Mouse (Mus musculus) heart, embryonic 14.5 days (tissue): ENCODE measurements around the gene Cnih2. TPM values are rescaled to one million over a fixed set of nuclear protein-coding genes. Genes with fewer than 3 reads are reported as not detected.
"Not testable (repeated sequence)": the region's sequence is repeated elsewhere in the genome, so short reads cannot be mapped to it uniquely, and the experiment has no call there.

ENCODE experiments used
- ATAC-seq: fragments of 200-750 bp; cut with Nextera tagmentation; 2 replicates; pipeline ENCODE4 v1.8.0; 2017; ENCODE audit warnings: low read depth, moderate TSS enrichment; ENCODE audit not compliant: insufficient number of reproducible peaks, insufficient read depth, low FRiP score
- H3K27ac ChIP-seq, 2 experiments: fragments of 200-500 bp in 1 of 2; fragments of 300-500 bp in 1 of 2; sonication (generic) in 1 of 2; replicated peaks in 1 of 2; 2 replicates each; pipeline ENCODE4 v1.5.1; 2012 to 2014; ENCODE audit warnings: low read depth in 2 of 2, low read length in 2 of 2, control low read depth in 1 of 2, mild to moderate bottlenecking in 1 of 2, mixed read lengths in 1 of 2; ENCODE audit not compliant: control insufficient read depth in 1 of 2, insufficient read depth in 1 of 2
- H3K27me3 ChIP-seq: fragments of 300-500 bp; sonication (generic); 2 replicates; pipeline ENCODE4 v1.6.1; 2014; ENCODE audit warnings: mild to moderate bottlenecking, low read length, control low read depth; ENCODE audit not compliant: control insufficient read depth, insufficient read depth
- H3K36me3 ChIP-seq: fragments of 300-500 bp; sonication (generic); 2 replicates; pipeline ENCODE4 v1.6.1; 2014; ENCODE audit warnings: mild to moderate bottlenecking, control low read depth, low read length, mixed read lengths; ENCODE audit not compliant: control insufficient read depth, insufficient read depth
- H3K4me1 ChIP-seq, 2 experiments: fragments of 200-500 bp in 1 of 2; fragments of 300-500 bp in 1 of 2; sonication (generic) in 1 of 2; 2 replicates each; pipeline ENCODE4 v1.6.1; 2012 to 2014; ENCODE audit warnings: low read length in 2 of 2, control low read depth in 1 of 2, mixed read lengths in 1 of 2; ENCODE audit not compliant: control insufficient read depth in 2 of 2, insufficient read depth in 2 of 2
- H3K4me2 ChIP-seq: fragments of 300-500 bp; sonication (generic); 2 replicates; pipeline ENCODE4 v1.6.1; 2014; ENCODE audit warnings: mild to moderate bottlenecking, low read length
- H3K4me3 ChIP-seq, 2 experiments: fragments of 200-500 bp in 1 of 2; fragments of 300-500 bp in 1 of 2; sonication (generic) in 1 of 2; 2 replicates each; pipeline ENCODE4 v1.5.1; 2012 to 2014; ENCODE audit warnings: low read length in 2 of 2, mild to moderate bottlenecking in 2 of 2, control low read depth in 1 of 2, low read depth in 1 of 2, moderate library complexity in 1 of 2; ENCODE audit not compliant: control insufficient read depth in 1 of 2, insufficient read depth in 1 of 2
- H3K9ac ChIP-seq: fragments of 300-500 bp; sonication (generic); 2 replicates; pipeline ENCODE4 v1.6.1; 2014; ENCODE audit warnings: mild to moderate bottlenecking, low read length
- H3K9me3 ChIP-seq: fragments of 300-500 bp; sonication (generic); 2 replicates; pipeline ENCODE4 v1.6.1; 2016; ENCODE audit warnings: low read length, control low read depth; ENCODE audit not compliant: control insufficient read depth
- WGBS: fragments of 180-500 bp; shearing (Covaris S2); extraction: QIAGEN DNeasy Blood & Tissue Kit; methylation state at CpG from one replicate; pipeline ENCODE4 v1.1.7; 2014; 5-methylcytosine and 5-hydroxymethylcytosine counted together
- polyA plus RNA-seq: library from polyadenylated mRNA; unstranded; fragments of >200 nt; fragmentation: Nextera tagmentation; extraction: Ambion mirVana; gene quantifications from 2 replicates; pipeline ENCODE4 v1.2.1, GENCODE M21; 2014

The Cnih2 gene
- polyA plus RNA-seq, 1 experiment from 2014 or later: 5.4 TPM

DNA sequence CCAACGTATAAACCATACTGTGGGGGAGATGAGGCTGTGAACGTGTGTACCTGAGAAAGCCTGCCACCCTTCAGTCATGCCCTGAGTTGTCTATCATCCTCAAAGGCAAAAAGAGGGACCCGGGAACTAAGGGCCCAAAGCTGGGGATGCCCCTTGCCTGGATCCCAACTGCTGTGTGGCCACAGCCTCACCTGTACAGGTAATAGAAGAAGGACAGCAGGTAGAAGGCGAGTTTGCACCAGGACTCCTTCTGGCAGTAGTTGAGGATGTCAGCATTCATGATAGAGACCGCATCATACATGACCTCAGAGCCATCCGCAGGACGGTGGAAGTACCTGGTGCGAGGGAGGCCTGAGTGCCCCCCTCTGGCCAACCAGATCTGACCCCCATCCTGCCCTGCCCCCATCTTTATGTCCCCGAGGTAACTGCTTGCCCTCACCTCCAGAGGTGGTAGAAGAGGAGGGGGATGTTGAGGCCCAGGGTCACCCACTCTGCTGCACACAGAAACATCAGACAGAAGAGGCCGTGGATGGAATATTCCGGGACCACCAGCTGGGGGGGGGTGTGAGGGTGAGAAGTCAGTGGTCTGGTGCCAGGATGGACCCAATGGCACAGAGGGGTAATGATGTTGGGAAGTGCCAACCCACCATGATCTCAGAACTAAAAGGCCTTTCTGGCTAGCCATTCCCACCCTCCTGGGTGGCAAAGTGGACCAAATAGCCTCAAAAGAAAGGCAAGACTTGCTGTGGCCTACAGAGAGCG, 4.7 kb downstream of the Cnih2 start:
- Histone ChIP-seq H3K4me3 (no peak overlapping the region), H3K36me3 (peaks cover 39% of the 10 kb centered on the region), H3K4me1 (peaks cover 11 to 39% of the 10 kb centered on the region in 2 experiments), H3K27me3 (0 out of 2 replicates have a peak, but pooled peaks cover 3% of the 10 kb centered on the region), H3K4me2 (no peak overlapping the region), H3K9me3 (no peaks in the 10 kb centered on the region), H3K9ac (no peak overlapping the region), H3K27ac (no peak overlapping the region)
- WGBS: 73% methylated on average over 12 of the region's 12 CpGs
- ATAC-seq: no peak

DNA sequence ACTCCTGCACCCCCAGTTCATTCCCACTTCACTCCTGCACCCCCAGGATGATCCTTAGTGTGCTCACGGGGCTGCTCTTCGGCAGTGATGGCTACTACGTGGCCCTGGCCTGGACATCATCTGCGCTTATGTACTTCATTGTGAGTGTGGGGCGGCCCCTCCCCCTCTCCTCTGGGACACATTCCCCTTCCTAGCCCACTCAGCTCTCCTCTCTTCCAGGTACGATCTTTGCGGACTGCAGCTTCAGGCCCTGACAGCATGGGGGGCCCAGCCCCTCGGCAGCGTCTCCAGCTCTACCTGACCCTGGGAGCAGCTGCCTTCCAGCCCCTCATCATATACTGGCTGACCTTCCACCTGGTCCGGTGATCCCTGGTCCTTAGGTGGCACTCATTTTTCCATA, 6.2 kb downstream of the Cnih2 start:
- Histone ChIP-seq H3K4me3 (no peak overlapping the region), H3K4me1 (peaks cover 11 to 35% of the 10 kb centered on the region in 2 experiments), H3K9ac (no peak overlapping the region), H3K36me3 (peaks cover 39% of the 10 kb centered on the region), H3K27ac (no peak overlapping the region), H3K4me2 (no peak overlapping the region), H3K9me3 (no peaks in the 10 kb centered on the region), H3K27me3 (no peaks in the 10 kb centered on the region)
- ATAC-seq: no peak
- 88% methylated on average over 10 of the region's 10 CpGs for WGBS

DNA sequence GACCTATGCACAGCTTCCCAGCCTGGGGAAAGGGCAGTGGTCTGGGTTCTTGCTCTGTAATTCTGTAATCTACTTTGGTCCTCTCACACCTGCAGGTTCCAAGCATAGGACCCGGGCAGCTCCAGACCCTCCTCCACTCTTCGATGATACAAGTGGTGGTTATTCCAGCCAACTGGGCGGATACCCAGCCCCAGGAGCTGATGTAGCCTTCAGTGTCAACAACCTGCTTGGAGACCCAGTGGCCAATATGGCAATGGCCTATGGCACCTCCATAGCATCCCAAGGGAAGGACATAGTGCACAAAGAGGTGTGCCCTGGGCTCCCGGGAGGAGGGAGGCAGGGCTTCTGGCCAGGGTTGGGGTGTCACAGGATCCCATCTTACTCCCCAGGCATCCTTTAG, 9.0 kb downstream of the Cnih2 start:
- Histone ChIP-seq H3K4me1 (peaks cover 18 to 28% of the 10 kb centered on the region in 2 experiments), H3K4me2 (peak overlapping the region; percentile 74), H3K27me3 (peaks cover 20% of the 10 kb centered on the region), H3K9me3 (no peaks in the 10 kb centered on the region), H3K9ac (peak overlapping the region; percentile 85), H3K27ac (no peak overlapping the region), H3K36me3 (peaks cover 39% of the 10 kb centered on the region), H3K4me3 (peak overlapping the region; percentile 67 to 78)
- ATAC-seq: no peak
- WGBS: 91% methylated on average over 4 of the region's 4 CpGs

DNA sequence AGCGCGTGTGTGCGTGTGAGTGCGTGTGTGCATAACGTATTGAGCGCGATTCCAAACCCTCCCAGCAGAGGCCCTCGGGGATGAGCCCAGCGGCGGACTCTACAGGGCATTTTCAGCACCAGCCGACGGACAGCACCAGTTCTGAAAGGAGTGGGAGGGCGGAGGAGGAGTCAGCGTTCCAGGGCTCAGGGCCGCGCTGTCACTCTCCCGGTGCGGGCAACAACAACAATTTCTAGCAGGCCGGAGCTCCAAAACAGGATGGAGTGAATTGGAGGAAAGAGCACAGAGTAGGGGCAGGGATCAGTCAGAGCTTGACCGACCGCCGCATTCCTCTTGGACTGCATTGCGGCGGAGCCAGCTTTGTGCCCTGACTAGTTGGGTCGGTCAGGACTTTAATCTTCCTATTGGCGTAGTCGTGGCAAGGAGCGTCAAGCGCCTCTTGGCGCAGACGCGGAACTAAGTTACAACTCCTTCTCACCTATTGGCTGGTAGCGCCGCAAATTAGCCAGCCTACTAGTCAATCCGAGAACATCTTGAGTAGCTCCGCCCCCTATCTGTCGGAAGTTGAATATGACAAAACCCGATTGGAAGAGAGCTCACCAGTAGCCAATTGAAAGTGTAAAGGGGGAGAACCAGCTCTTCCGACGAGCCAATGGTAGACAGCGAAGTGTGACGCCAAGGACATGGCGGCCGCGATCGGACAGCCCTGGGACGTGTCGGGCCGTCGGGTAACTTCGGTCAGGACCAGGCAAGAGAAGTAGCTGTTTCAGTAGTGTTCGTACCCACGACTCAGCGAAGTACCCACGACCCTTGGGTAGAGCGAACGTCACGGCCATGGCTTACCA, 10.2 kb downstream of the Cnih2 start, which contains the start of gene Yif1a:
Gene Yif1a, plus strand, starts transcription at position 655 of the 845 bp plus-strand sequence.
- H3K9me3 ChIP-seq: no peaks in the 10 kb centered on the region

DNA sequence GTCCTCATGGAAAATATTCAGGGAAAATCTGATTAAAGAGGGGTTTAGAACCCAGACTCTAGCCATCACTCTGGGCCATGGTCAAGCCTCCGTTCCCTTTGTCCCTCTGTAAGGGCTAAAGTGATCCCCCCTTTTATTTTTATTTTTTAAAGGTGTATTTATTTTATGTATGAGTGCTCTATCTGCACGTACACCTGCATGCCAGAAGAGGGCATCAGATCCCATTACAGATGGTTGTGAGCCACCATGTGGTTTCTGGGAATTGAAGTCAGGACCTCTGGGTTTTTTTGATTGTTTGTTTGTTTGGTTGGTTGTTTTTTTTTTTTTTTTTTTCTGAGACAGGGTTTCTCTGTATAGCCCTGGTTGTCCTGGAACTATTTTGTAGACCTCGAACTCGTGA, 11.8 kb downstream of the Cnih2 start:
- ATAC-seq, H3K9me3 ChIP-seq, H3K9ac ChIP-seq, H3K4me3 ChIP-seq, H3K27ac ChIP-seq, H3K4me2 ChIP-seq: not testable (repeated sequence)
- WGBS: 48% methylated on average over 4 of the region's 4 CpGs
- peaks cover 48% of the 10 kb centered on the region for H3K27me3 ChIP-seq
- peaks cover 21% of the 10 kb centered on the region for H3K36me3 ChIP-seq
- H3K4me1 ChIP-seq: peaks cover 15 to 20% of the 10 kb centered on the region in 2 experiments

More for the DNA sequence above, 10.2 kb downstream of the Cnih2 start, which contains the start of gene Yif1a:
- Histone ChIP-seq H3K9ac (peak within 1 kb of the TSS; percentile 85), H3K27me3 (peaks cover 33% of the 10 kb centered on the region), H3K4me3 (peak within 1 kb of the TSS; percentile 67 to 78), H3K4me2 (peak within 1 kb of the TSS; percentile 74), H3K36me3 (peaks cover 37% of the 10 kb centered on the region), H3K27ac (peak within 1 kb of the TSS; percentile 53 to 75), H3K4me1 (peaks cover 15 to 20% of the 10 kb centered on the region in 2 experiments)
- peak; percentile 87 for ATAC-seq
- WGBS: under 1% methylated on average over 58 of the region's 58 CpGs

DNA sequence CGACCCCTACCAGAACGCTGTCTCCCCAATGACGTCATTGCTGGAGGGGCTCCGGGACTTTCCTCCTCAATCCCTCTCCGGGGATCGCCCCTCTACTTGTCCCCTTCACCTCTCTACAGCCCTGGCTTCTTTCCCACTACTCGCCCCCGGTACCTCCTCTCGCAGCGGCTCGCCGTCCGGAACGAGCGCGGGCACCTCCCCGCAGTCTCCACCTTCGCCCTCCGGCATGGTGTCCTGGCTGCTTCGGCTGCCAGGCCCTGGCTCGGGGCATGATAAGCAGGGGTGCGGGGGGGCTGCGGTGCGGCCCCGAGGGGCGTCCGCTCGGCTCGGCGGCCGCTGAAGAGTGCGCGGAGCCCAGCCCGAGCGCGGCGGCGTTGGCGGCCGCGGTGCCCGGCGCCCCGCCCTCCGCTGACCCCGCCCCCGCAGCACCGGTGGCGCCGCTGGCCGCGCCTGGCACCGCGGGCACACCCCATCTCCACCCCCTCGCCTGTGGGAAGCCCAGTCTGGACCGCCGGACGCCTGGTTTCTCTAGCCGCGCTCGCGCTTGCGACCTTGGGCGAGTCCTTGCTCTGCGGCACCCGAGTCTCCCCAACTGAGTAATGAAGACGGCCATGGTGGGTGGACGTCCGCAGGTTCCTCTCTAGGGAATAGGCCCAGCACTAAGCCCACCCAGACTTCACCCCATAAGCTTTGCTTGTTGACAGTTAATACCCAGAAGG, 13.0 kb downstream of the Cnih2 start, which contains the start of gene Tmem151a:
Gene Tmem151a, minus strand, starts transcription at position 387 of the 719 bp plus-strand sequence.
- no peaks in the 10 kb centered on the region for H3K9me3 ChIP-seq
- no peak within 1 kb of the TSS for H3K27ac ChIP-seq
- no peak for ATAC-seq
- H3K4me3 ChIP-seq: peak within 1 kb of the TSS; percentile 51 to 54
- H3K27me3 ChIP-seq: peaks cover 56% of the 10 kb centered on the region
- H3K4me2 ChIP-seq: peak within 1 kb of the TSS; percentile 89
- H3K36me3 ChIP-seq: peaks cover 9% of the 10 kb centered on the region
- under 1% methylated on average over 63 of the region's 69 CpGs for WGBS
- H3K9ac ChIP-seq: peak within 1 kb of the TSS; percentile 55; the same call in 1 of the 2 replicates
- H3K4me1 ChIP-seq: peaks cover 15 to 20% of the 10 kb centered on the region in 2 experiments

DNA sequence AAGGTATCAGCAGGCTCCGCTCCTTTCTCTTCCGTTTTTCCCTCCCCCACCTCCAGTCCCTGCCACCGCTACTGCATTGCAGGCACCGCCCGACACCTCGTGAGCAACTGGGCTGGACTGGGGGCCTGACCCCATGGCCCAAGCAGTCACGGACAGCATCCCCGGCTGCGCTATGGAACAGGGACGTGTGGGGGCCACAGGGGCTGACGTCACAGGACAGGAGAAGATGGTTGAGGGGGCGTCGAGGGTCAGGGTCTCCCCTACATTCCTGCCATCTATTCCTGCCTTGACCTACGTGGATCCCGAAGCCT, 13.5 kb downstream of the Cnih2 start:
- Histone ChIP-seq H3K27ac (no peak overlapping the region), H3K36me3 (peaks cover 4% of the 10 kb centered on the region; the same call in 1 of the 2 replicates), H3K4me2 (peak overlapping the region; percentile 89), H3K27me3 (peaks cover 61% of the 10 kb centered on the region), H3K4me3 (peak overlapping the region; percentile 51 to 54), H3K9ac (peak overlapping the region; percentile 55; the same call in 1 of the 2 replicates), H3K4me1 (peaks cover 15 to 20% of the 10 kb centered on the region in 2 experiments), H3K9me3 (no peaks in the 10 kb centered on the region)
- WGBS: 4% methylated on average over 15 of the region's 15 CpGs
- no peak for ATAC-seq
